Mouse (Mus musculus) splenic B cell, adult 2 months (primary cell): ENCODE data around the gene Patj.
"Not testable (repeated sequence)": the region's sequence is repeated elsewhere in the genome, so short reads cannot be mapped to it uniquely, and the experiment has no call there.

ENCODE experiments used
- DNase-seq: peaks from one replicate; pipeline ENCODE4 v3.0.0-alpha.2; 2011; ENCODE audit warnings: low read depth, low spot score
- H3K27me3 ChIP-seq: 2 replicates; pipeline ENCODE4 v1.6.1; 2012; ENCODE audit warnings: mild to moderate bottlenecking, low read length, moderate library complexity, mixed read lengths; ENCODE audit not compliant: control insufficient read depth, poor library complexity, insufficient read depth, severe bottlenecking
- H3K36me3 ChIP-seq: 2 replicates; pipeline ENCODE4 v1.6.1; 2012; ENCODE audit warnings: mild to moderate bottlenecking, low read length, moderate library complexity, mixed read lengths; ENCODE audit not compliant: control insufficient read depth, poor library complexity, insufficient read depth, severe bottlenecking

The Patj gene

GRCm38 (mm10) chr4:98717735-98718546 is 322.4 kb downstream of the Patj start:
- no peaks in the 10 kb centered on the region for H3K36me3 ChIP-seq
- DNase-seq: no peak
- H3K27me3 ChIP-seq: no peaks in the 10 kb centered on the region; the same call in 1 of the 2 replicates

GRCm38 (mm10) chr4:98718547-98718917 is 322.9 kb downstream of the Patj start:
- Histone ChIP-seq H3K27me3 (no peaks in the 10 kb centered on the region; the same call in 1 of the 2 replicates), H3K36me3 (no peaks in the 10 kb centered on the region)
- DNase-seq: no peak

DNA sequence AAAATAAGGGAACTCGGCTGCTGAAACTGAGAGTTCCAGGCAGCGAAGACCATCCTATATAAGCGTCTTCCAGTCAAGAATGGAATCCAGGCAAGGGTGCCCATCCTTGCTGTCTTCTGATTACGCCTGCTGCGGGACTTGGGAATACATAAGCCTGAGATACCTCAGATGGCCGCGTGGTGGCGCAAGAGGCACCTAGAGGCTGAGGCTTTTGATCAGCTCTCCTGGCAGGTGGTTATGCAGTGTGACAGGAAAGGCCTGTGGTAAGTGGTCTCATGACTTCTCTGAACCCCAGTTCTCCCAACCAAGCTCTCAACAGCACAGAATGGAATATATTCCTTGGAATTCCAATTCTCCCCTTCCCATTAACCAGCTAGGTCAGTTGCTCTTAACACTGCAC is 326.9 kb downstream of the Patj start:
- H3K27me3 ChIP-seq: peaks cover 2% of the 10 kb centered on the region
- no peaks in the 10 kb centered on the region for H3K36me3 ChIP-seq
- DNase-seq: peak; percentile 66

- DNase-seq, H3K27me3 ChIP-seq, H3K36me3 ChIP-seq: not testable (repeated sequence)
These were observed 329.1 kb downstream of the Patj start for GRCm38 (mm10) chr4:98724682-98725081.

GRCm38 (mm10) chr4:98725439-98725838 is 329.9 kb downstream of the Patj start:
- DNase-seq: no peak
- peaks cover 2% of the 10 kb centered on the region for H3K27me3 ChIP-seq

DNA sequence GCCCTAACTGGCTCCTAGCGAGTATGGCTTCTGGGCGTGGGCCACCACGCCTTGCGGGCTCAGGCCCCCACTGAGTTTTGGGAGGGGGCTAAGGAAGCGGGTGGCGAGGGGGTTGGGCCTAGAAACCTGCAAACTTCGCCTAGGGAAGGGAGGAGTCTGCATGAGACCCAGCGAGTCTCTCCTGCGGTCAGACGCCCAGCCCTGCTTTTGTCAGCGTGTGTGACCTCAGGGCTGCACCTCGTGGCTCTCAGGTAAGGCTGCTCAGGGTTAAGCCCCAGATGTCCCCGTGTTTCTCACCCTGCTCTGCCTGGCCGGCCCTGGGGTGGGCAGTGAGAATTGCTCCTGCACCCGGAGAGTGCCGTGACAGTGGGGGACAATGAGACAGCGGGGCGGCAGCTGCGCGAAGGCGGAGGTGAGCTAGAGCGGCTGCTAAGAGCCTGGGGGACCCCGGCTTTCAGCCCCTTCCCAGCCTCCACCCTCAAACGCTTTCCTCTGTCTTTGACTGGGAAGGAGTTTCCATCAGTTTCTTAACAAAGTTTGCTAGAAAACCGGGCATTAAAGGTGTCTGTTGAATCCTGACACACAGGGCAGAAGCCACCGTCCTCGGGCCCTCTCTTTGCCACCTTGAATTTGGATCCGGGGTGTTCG is 331.1 kb downstream of the Patj start, which contains the start of gene L1td1:
Gene L1td1 (plus strand): TSS at position 145 of the 648 bp plus-strand sequence.
- DNase-seq: no peak
- peaks cover 2% of the 10 kb centered on the region for H3K27me3 ChIP-seq
- H3K36me3 ChIP-seq: no peaks in the 10 kb centered on the region

More at GRCm38 (mm10) chr4:98725439-98725838, 329.9 kb downstream of the Patj start:
- no peaks in the 10 kb centered on the region for H3K36me3 ChIP-seq

GRCm38 (mm10) chr4:98727295-98727958 is 331.8 kb downstream of the Patj start:
- H3K27me3 ChIP-seq: peaks cover 2% of the 10 kb centered on the region
- no peak for DNase-seq

DNA sequence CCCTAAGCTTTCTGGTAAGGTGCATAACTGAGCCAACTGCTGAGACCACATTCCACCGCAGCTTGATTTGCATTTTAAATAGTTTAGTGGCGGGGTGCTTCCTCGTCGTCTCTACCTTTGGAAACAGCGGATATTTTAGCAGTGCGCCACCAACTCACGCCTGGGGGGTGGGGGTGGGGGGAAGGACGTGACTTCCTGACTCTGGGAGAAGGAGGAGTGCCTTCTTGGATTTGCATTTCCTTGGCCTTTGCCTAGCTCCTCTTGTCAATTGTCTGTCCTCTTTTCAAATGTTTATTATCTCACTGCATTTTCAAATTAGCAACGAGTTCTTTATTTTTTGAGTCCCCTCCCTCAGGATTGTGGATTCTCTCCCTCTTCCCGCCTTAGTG is 332.4 kb downstream of the Patj start:
- DNase-seq: no peak
- Histone ChIP-seq H3K27me3 (peaks cover 2% of the 10 kb centered on the region; the same call in 1 of the 2 replicates), H3K36me3 (no peaks in the 10 kb centered on the region)

More at GRCm38 (mm10) chr4:98727295-98727958, 331.8 kb downstream of the Patj start:
- no peaks in the 10 kb centered on the region for H3K36me3 ChIP-seq

GRCm38 (mm10) chr4:98728716-98729115 is 333.1 kb downstream of the Patj start:
- no peaks in the 10 kb centered on the region for H3K36me3 ChIP-seq
- DNase-seq: no peak
- H3K27me3 ChIP-seq: peaks cover 2% of the 10 kb centered on the region; the same call in 1 of the 2 replicates

DNA sequence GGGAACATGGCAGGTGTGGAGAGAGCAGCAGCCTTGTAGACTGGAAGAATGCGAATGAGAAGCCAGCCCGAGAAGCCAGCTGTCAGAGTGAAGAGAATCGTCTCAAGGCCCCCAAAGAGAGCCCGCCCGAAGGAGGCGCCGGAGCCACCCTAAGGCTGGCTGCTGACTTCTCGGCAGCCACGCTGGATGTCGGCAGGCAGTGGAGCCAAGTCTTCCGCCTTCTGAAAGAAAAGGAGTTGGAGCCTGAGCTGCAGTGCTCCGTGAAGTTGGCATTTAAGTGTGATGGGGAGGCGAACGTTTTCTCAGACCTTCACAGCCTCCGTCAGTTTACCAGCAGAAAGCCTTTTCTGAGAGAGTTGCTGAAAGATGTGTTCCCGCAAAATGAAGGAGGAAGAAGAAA is 338.1 kb downstream of the Patj start:
- no peaks in the 10 kb centered on the region for H3K27me3 ChIP-seq
- DNase-seq: no peak

GRCm38 (mm10) chr4:98739753-98740152 is 344.2 kb downstream of the Patj start:
- no peak for DNase-seq

More for the DNA sequence above, 338.1 kb downstream of the Patj start:
- no peaks in the 10 kb centered on the region for H3K36me3 ChIP-seq

GRCm38 (mm10) chr4:98743209-98743905 is 347.8 kb downstream of the Patj start:
- Histone ChIP-seq H3K27me3 (no peaks in the 10 kb centered on the region), H3K36me3 (no peaks in the 10 kb centered on the region)
- no peak for DNase-seq

More at GRCm38 (mm10) chr4:98739753-98740152, 344.2 kb downstream of the Patj start:
- Histone ChIP-seq H3K27me3 (no peaks in the 10 kb centered on the region), H3K36me3 (no peaks in the 10 kb centered on the region)

DNA sequence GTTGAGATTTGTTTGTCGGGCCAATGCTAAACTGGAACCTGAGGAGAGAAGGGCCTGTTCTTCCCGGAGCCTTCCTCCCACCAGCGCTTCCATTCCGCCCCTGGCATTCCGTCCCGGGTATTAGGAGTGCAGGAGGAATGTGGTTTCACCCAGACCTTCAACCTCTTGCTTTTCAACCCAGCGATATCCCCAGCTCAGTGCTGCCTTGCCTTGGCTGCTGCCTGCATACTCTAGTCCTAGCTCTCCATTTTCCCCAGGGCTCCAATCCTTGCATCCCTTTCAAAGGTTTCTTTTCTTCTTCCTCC is 348.3 kb downstream of the Patj start:
- Histone ChIP-seq H3K27me3 (no peaks in the 10 kb centered on the region), H3K36me3 (no peaks in the 10 kb centered on the region)
- DNase-seq: no peak

DNA sequence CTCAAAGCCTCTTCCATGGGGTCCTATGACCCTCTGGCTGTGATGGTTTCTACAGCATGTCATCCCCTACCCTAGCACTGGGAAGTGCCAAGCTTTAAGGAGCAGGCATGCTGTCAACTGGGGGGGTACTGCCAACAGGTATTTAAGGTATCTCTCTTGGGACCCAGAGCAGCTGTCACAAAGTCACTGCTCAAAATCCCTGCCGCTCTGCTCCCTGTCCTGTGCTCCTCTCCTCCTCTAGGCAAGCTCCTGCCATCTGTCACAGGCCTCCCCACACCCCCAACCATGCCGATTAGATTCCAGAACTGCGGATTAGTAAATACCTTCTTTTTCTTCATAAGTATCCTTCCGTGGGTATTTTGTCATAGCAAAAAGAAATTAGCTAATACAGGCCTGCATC is 358.9 kb downstream of the Patj start:
- DNase-seq: no peak
- H3K27me3 ChIP-seq: no peaks in the 10 kb centered on the region
- H3K36me3 ChIP-seq: no peaks in the 10 kb centered on the region
